Mouse (Mus musculus) spleen, adult 2 months (tissue): Measurements from ENCODE around the gene Kcnh7. TPM values are rescaled to one million over a fixed set of nuclear protein-coding genes. Genes with fewer than 3 reads are reported as not detected.

Experiments
- DNase-seq, 2 experiments: peaks; one replicate each; pipeline versions ENCODE4 v3.0.0 to v3.0.0-alpha.2; 2012 to 2021; ENCODE audit warnings: low spot score in 2 of 2, low read depth in 1 of 2
- H3K27ac ChIP-seq: fragments of 200-500 bp; 2 replicates; pipeline ENCODE4 v1.5.1; 2012; ENCODE audit warnings: low read length, inconsistent platforms; ENCODE audit not compliant: insufficient read depth
- H3K27me3 ChIP-seq: fragments of 200-500 bp; 2 replicates; pipeline ENCODE4 v1.6.1; 2012; ENCODE audit warnings: mild to moderate bottlenecking, moderate library complexity, low read length, inconsistent platforms; ENCODE audit not compliant: control insufficient read depth, insufficient read depth
- H3K36me3 ChIP-seq: fragments of 200-500 bp; 2 replicates; pipeline ENCODE4 v1.6.1; 2012; ENCODE audit warnings: mild to moderate bottlenecking, low read length, inconsistent platforms; ENCODE audit not compliant: control insufficient read depth, insufficient read depth
- H3K4me1 ChIP-seq: fragments of 200-500 bp; 2 replicates; pipeline ENCODE4 v1.6.1; 2011; ENCODE audit warnings: inconsistent platforms; ENCODE audit not compliant: control insufficient read depth, insufficient read depth, insufficient read length
- H3K4me3 ChIP-seq: fragments of 200-500 bp; 2 replicates; pipeline ENCODE4 v1.5.1; 2011; ENCODE audit warnings: mild to moderate bottlenecking, inconsistent platforms; ENCODE audit not compliant: insufficient read depth, insufficient read length; ENCODE audit errors: extremely low read depth
- CTCF ChIP-seq: fragments of 200-500 bp; IDR thresholded peaks from 2 replicates; pipeline ENCODE4 v1.5.1; 2011; ENCODE audit warnings: mild to moderate bottlenecking, inconsistent platforms; ENCODE audit not compliant: insufficient read depth, insufficient read length, insufficient replicate concordance; ENCODE audit errors: extremely low read depth
- POLR2A ChIP-seq: fragments of 200-500 bp; IDR thresholded peaks from 2 replicates; pipeline ENCODE4 v1.6.1; 2011; ENCODE audit warnings: low read depth, low read length, inconsistent platforms
- WGBS: fragments of 180-500 bp; shearing (Covaris S2); methylation state at CpG from one replicate; pipeline ENCODE4 v1.1.7; 2018; 5-methylcytosine and 5-hydroxymethylcytosine counted together
- polyA plus RNA-seq: library from polyadenylated mRNA; depleted of rRNA; stranded (reverse); fragments of >200 nt; gene quantifications from 2 replicates; pipeline ENCODE4 v1.2.3, GENCODE M21; 2012

Gene Kcnh7
- polyA plus RNA-seq, 1 experiment = not detected

DNA sequence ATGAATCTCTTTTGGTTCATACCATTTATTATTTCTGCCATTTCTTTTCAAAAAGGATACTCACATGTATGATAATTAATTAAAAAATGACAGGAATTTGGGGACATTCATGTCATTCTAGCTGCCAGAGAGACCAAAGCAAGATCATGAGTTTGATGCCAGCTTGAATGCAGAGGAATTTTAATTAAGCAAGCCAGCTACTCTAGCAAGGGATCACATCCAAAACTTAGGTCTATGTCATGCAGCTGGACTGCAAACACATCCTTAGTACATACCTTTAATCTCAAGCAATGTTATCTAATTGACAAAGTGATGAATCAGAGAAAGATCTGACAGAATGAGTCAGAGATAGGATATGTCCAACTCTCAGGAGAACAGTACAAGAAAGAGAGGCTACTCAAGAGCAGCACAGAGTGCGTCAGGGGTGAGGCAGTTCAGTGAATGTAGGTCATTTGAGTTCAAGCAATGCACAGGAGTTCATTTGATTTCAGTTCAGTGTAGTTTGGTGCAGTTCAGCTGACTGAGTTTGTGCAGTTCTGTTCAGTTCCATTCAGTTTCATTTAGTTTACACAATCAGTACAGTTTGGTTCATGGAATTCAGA lies 248.7 kb downstream of the Kcnh7 start:
- 86% methylated on average over 1 of the region's 1 CpGs for WGBS
- Histone ChIP-seq H3K36me3 (no peaks in the 10 kb centered on the region), H3K27me3 (no peaks in the 10 kb centered on the region), H3K4me3 (no peak overlapping the region), H3K27ac (no peak overlapping the region), H3K4me1 (no peaks in the 10 kb centered on the region)
- TF ChIP-seq CTCF (no peak), POLR2A (no peak)
- DNase-seq = no peak

DNA sequence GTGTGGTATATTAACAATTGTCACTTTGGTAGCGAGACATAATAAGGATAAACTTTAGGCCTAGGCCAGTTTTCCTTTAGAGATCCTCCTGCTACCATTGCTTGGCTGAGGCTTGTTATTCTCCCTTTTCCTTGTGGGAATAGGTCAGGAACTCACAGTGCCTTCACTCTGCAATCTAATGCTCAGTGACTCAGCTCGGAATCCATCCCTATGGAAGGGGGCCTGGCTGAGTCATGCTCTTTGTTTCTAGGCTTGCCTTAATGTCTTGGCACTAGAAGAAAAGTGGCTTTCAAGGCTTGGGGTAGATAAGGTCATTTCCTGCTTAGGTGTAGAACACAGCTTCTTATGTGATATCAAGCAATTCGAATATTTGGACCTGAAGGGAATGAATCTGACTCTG lies 255.6 kb downstream of the Kcnh7 start:
- no peak overlapping the region for H3K27ac ChIP-seq
- no peaks in the 10 kb centered on the region for H3K27me3 ChIP-seq
- no peak for DNase-seq
- no peak for TF ChIP-seq CTCF
- no peak for TF ChIP-seq POLR2A
- WGBS = 67% methylated on average over 3 of the region's 3 CpGs
- H3K36me3 ChIP-seq = no peaks in the 10 kb centered on the region
- no peak overlapping the region for H3K4me3 ChIP-seq
- no peaks in the 10 kb centered on the region for H3K4me1 ChIP-seq

- Histone ChIP-seq H3K4me3 (no peak overlapping the region), H3K36me3 (no peaks in the 10 kb centered on the region), H3K4me1 (no peaks in the 10 kb centered on the region), H3K27ac (no peak overlapping the region), H3K27me3 (no peaks in the 10 kb centered on the region)
- no peak for DNase-seq
- TF ChIP-seq CTCF (no peak), POLR2A (no peak)
- 52% methylated on average over 3 of the region's 3 CpGs for WGBS
These were observed 256.0 kb downstream of the Kcnh7 start for GRCm38 (mm10) chr2:62928065-62928464.

- Histone ChIP-seq H3K27me3 (no peaks in the 10 kb centered on the region), H3K4me3 (no peak overlapping the region), H3K27ac (no peak overlapping the region), H3K4me1 (no peaks in the 10 kb centered on the region), H3K36me3 (no peaks in the 10 kb centered on the region)
- DNase-seq = no peak
- 79% methylated on average over 4 of the region's 4 CpGs for WGBS
- TF ChIP-seq POLR2A (no peak), CTCF (no peak)
These were observed 260.3 kb downstream of the Kcnh7 start for GRCm38 (mm10) chr2:62923803-62924202.

DNA sequence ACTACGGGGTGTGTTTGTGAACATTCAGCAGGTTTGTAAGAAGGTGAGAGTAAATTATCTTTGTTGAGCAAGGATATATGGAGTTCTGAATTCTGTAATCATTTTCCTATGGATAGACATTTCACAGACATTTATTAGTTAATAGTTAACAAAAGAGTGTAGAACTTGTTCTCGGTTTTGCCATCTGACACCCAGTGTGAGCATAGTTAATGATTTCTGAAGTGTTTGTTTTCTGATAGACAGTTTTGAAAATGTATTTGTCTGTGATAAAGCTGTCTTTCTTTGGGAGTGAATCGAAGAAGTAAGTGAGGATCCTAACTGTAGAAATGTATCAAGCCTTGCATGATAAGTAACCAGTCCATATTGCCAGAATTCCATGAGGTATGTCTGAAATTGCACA lies 276.4 kb downstream of the Kcnh7 start:
- no peaks in the 10 kb centered on the region for H3K4me1 ChIP-seq
- no peak overlapping the region for H3K27ac ChIP-seq
- no peak overlapping the region for H3K4me3 ChIP-seq
- H3K36me3 ChIP-seq = no peaks in the 10 kb centered on the region
- no peak for TF ChIP-seq POLR2A
- TF ChIP-seq CTCF = no peak
- DNase-seq = no peak
- H3K27me3 ChIP-seq = no peaks in the 10 kb centered on the region
- 82% methylated on average over 3 of the region's 3 CpGs for WGBS

DNA sequence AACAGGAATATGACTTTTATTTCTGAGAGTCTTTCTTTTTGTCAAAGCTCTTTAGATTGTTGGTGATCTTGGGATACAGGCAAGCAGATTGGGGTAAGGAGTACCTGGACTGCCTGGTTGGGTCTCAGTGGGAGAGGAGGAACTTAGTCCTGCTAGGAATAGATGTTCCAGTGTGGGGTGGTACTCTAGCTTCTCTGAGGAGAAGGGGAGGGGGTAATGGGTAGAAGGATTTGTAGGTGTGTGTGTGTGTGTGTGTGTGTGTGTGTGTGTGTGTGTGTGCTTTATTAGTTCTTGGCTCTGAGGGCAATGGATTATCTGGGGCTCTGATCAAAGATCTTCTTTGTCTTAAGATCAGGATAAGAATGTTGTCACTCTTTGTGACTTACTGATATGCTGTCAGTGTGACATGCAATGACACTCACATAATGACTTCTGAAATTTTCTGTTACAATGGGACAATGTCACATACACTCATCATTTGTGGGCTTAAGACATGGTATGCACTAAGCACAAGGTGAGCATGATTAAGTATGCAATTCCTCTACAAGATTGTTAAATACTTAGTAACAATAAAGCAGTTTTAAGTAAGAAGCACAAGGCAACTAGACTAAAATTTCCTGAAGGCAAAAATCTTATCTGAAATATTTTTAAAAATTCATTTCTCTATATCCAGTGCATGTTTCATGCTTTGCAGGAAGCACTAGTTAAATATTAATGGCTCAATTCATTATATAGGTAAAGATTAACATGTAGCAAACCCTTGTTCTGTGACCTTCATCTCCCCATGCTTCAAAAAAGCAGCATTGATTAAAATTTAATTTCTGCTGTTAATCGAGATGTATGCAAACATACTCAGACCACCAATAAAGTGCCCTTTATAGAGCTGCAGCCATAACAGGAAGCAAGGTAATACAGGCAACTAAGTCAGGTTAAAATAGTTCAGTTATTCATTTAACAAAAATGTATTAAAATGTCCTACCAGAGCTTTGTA lies 281.4 kb downstream of the Kcnh7 start:
- Histone ChIP-seq H3K36me3 (no peaks in the 10 kb centered on the region), H3K4me3 (no peak overlapping the region), H3K27ac (no peak overlapping the region), H3K27me3 (no peaks in the 10 kb centered on the region), H3K4me1 (no peaks in the 10 kb centered on the region)
- TF ChIP-seq POLR2A = no peak
- TF ChIP-seq CTCF = no peak
- no peak for DNase-seq
- 75% methylated on average over 1 of the region's 1 CpGs for WGBS
